Mouse (Mus musculus) cerebellum, adult 11-12 months (tissue): ENCODE measurements at regions not wholly inside any gene's neighbourhood (a gene's known extent, or its start where the extent isn't known, plus 50 kb on each side); places are given as distances from the start of the nearest gene placed in this dataset.
A peak's percentile ranks its signal among the peaks of the same experiment; 100 is the strongest.
"Not testable (repeated sequence)": the region's sequence is repeated elsewhere in the genome, so short reads cannot be mapped to it uniquely, and the experiment has no call there.

Source experiments
- DNase-seq: peaks from one replicate; pipeline ENCODE4 v3.0.0; 2022

GRCm38 (mm10) chr10:111354607-111355006, 56.1 kb downstream of the Bbs10 start:
- no peak for DNase-seq

- not testable (repeated sequence) for DNase-seq
Measured at GRCm38 (mm10) chr10:111358340-111358739, 59.9 kb downstream of the Bbs10 start.

DNA sequence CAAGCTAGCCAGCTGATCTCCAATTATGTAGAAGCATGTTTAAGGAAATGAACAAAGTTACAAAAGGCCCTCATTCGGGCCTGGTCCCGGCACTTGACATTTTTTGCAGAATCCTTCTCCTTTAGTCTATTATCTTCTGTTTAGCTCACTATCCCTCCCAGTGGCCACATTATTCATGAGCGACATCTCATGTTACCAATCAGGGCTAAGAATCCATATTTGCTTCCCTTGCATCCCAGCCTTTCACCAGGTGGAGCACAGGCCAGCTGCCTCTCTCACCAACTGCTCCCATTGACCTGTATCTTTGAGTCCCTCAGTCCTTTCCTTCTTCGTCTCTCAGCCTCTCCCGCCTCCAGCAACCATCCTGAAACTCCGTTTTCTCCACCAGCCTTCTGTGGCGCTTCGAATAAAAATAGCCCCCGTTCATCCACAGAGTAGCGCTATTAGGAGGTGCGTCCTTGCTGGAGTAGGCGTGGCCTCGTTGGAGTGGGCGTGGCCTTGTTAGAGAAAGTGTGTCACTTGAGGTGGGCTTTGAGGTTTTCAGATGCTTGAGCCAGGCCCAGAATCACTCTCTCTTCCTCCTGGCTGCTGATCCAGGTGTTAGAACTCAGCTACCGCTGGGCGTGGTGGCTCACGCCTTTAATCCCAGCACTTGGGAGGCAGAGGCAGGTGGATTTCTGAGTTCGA, 63.4 kb downstream of the Bbs10 start:
- no peak for DNase-seq

DNA sequence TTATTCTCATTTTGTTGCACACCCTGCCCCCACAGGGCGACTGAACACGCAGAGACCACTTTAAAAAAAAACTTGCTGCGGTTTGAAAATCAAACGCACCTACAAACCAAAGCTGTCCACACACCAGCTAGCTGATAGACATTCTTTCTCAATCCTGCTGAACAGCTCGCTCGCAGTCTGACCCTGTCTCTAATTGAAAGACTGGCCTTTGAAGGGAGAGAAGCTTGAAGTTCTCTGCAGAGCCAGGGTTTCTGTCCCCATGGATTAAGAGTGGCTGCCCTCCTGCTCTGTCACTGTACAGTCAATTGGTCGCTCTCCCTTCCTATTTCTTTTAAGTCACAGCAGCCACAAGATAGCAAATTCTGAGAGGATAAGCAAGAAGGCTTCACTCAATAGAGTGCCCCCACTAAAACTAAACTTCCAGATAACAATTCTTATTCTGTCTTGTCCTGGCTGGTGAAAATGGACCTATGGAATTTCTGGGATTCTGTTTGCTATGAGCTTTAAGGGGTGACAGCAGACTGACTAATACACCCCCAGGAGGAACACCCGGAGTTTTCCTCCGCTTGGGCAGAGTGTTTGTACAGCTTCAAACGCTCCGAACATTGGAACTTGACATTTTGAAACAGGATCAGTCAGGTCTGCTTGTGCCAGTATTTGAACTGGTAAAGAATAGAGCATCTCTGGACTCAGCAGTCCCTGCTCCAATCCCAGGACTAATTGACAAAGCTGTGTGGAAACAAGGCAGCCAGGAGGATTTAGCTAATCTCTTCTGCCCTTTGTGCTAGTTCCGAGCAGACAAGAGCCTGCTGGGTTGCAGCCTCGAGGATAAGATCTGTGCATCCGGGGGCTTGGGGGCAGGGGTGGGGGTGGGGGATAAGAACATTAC, 65.5 kb downstream of the Bbs10 start:
- no peak for DNase-seq

- no peak for DNase-seq
Measured at GRCm38 (mm10) chr10:111365011-111365410, 66.5 kb downstream of the Bbs10 start.

- DNase-seq = not testable (repeated sequence)
Measured at GRCm38 (mm10) chr10:111369046-111369445, 70.6 kb downstream of the Bbs10 start.

- DNase-seq = no peak
Measured at GRCm38 (mm10) chr10:111378047-111378618, 79.7 kb downstream of the Bbs10 start.

DNA sequence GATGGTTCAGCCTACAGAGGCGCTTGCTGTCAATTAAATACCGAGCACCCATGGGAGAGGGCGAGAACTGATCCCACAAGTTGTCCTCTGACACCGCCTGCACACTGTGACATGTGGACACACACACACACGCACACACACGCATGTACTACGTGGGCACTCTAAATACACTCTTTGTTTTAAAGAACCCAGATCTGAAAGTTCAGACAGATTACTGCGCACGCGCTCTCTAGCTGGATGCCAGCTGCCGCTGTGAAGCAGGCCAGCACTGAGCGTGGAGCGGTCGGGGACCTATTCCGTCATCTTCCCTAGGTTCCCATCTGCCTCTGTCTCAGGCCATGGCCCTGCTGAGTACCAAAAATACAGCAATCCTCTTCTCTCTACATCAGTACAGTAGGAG, 83.2 kb downstream of the Bbs10 start:
- DNase-seq = peak; percentile 22

DNA sequence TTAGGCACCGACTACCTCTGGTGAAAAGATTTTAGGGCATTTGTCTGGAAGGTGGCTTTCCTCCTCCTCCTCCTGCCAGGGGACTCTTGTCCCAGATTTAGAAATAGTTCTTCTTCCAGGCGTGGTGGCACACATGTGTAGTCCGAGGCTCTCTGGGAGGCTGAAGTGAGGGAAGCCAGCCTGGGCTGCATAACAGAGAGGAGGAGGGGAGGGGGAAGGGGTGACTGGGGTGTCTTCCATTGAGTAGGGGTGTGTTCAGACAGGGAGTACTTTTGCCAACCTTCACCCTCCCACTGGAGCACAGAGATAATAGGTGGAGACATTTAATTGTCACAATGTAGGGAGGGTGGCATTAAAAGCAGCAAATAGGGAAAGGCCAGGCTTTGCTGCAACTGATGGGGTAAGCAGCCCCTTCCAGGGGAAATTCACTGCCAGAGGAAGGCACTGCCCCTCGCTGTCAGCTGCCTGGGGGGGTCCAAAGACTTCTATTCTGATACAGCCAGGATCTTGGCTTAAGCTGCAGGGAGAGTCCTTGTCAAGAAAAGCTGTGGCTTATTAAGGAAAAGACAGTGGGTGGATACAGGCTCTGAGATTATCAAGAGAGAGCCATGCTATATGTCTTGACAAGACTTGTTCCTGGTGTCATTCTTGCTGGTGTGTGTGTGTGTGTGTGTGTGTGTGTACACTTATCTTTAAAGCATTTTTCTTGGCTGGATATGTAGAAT, 83.9 kb downstream of the Bbs10 start:
- DNase-seq = no peak

DNA sequence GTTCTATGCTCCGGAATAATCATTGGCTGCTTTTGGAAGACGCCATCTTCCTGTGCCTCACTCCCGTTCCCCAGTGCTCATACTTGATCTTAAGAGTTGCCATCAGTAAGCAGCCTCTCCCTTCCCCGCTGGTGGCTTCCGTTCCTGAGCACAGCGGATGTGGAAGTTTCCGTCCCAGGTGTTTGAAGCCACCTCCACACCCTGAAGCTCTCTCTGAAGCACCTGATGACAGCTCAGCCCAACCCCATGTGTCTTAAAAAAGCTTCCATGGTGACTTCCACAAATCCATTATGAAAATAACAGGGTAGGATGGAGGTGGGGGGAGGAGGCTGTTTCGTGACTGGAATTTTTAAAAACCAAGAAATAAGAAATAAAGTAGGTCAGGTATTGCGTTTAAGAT, 87.1 kb downstream of the Bbs10 start:
- no peak for DNase-seq

DNA sequence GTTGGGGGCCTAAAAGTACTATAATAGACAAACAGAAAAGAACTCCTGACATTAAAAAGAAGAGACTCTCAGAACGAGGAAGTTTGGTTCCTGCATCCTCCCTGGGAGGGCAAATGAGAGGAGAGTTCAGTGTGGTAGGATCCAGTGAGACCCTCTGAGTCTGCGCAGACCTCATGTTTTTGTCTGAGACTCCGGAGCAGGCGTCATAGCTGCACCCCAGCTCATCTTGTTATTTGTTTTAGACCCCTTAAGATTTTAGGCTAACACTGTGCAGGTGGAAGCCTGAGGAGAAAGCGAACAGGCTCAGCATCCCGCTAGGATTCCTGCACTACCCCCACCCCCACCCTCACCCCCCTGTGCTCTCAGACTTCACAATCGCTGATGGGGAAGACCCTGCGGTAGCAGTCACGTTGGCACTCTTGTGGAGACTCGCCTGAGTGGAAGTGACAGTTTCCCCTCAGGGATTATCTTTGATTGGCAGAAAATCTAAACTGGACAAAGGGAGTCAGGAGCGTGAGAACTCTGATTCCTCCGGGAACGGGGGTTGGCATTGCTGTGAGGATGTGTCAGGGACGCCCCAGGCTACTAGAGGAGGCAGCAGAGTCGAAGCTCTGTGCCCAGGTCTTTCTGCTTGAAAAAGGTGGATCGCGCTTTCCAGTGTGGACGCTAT, 85.0 kb upstream of the Nap1l1 start:
- no peak for DNase-seq

DNA sequence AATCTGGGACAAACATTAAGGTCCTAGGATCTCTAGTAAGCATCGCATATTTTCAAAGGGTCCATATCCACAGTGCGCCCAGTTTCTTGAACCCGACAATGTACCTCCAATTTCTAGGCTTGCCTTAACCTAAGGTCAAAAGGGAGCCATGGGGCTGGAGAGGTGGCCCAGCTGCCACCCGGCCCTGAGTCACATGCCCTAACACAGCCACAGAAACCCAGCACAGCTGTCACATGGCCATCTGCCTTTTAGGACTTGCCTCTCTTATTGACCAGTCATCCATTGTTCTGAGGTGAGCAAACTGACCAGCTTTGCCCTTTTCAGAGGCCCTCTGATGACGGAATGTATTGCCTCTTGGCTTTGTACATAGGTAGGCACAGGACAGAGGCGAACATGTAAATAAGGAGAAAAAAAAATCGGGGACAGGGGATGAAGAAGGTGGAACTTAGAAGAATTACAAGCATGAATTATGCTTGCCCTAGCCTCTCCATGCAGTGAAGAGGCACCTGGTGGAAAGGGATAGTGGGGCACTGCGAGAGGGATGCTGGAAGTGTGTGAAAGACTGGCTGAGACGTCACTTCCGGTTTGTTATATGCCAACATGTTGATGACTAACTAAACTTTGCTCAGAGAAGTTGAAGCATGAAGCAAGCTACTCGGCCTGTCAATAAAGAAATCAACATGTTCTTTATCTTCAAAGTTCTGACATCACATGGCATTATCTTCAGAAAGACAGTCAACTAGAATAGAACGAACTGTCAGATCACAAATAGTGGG, 84.3 kb upstream of the Nap1l1 start:
- no peak for DNase-seq

DNA sequence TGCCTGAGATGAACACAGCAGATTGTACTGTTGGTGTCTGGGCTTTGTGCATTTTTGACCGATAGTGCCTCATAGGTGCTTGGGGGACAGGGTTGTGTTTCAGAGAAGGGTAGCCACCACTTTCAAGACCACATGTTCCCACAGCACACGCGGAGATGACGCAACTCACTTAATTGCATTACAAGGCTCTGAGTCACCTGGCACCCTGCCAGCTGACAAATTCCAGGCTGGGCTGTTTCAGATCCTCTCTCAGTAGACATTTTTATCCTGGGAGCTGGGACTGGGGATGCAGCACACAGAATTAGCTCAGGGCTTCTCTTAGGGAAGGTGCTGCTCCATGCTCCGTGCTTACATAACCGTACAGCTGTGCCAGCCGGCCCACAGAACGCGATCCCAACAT, 83.1 kb upstream of the Nap1l1 start:
- DNase-seq = no peak

- DNase-seq = no peak
Measured at GRCm38 (mm10) chr10:111394421-111394820, 78.6 kb upstream of the Nap1l1 start.

DNA sequence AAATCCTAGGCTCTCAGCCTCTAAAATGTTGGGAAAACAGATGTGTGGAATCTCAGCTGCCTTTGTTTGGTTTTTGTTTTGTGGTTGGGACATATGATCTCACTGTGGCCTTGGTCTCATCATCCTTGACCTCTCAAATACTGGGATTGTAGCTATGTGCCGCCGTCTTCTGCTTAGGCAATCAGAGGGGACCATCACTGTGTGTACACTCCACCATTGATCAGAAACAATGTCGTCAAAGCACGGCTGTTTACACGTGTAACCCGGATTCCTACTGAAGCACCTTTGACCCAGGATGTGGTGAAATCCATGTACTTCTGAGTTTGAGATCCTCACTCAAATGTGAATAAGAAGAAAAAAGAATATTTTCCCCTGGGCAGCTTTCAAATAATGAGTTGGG, 68.0 kb upstream of the Nap1l1 start:
- no peak for DNase-seq

DNA sequence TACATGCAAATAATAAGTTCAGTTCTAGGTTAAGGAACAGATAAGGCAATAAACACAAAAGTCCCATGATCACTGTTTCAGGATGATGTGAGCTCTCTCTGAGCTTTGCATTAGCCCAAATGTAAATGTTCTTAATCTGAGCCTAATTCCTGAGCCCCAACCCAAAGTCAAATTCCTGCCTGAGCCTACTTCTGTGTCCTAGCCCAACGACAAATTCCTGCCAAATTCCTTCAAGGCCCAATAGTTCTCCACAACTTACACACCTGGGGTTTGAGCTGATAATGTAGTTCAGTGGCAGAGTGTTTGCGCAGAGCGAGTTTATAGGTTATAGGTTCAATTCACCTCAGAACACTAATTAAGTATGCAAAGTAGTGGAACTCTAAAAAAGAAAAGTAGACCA, 64.1 kb upstream of the Nap1l1 start:
- no peak for DNase-seq

DNA sequence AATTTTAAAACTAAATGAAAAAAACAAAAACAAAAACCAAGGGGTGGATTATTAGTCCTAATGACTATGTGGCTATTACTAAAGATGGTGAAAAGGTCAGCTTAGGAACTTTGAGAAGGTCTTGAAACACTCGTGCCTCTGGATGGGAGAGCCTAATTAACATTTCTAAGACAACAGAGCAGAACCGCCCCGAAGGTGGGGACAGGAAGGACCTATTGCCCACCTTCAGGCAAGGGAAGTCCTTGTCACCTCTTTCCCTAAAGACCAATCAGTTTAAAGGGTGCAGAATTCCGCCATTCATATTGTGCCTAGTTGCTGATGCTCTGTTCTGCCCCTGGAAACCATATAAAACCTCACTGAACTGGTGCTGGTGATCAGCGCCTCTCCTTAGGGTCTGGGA, 63.5 kb upstream of the Nap1l1 start:
- DNase-seq = no peak

GRCm38 (mm10) chr10:111410121-111410520, 62.9 kb upstream of the Nap1l1 start:
- no peak for DNase-seq

DNA sequence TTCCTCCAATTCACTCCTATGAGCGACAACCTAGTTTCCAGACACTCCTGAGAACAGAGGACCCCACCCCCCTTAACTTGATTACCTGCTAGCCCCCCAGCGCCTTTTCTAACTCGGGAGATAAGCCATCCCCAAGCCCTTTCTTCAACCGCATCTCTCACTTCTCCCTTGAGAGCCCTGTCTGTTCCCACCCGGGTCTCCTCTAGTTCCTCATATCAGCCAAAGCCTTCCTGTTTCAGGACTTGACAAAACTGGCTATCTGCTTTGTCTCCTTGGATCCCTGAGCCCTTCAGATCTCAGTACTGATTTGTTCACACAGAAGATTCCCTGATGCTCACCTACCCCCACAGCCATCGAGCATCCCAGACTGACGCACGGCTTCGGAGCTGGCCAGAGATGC, 61.5 kb upstream of the Nap1l1 start:
- DNase-seq = no peak

DNA sequence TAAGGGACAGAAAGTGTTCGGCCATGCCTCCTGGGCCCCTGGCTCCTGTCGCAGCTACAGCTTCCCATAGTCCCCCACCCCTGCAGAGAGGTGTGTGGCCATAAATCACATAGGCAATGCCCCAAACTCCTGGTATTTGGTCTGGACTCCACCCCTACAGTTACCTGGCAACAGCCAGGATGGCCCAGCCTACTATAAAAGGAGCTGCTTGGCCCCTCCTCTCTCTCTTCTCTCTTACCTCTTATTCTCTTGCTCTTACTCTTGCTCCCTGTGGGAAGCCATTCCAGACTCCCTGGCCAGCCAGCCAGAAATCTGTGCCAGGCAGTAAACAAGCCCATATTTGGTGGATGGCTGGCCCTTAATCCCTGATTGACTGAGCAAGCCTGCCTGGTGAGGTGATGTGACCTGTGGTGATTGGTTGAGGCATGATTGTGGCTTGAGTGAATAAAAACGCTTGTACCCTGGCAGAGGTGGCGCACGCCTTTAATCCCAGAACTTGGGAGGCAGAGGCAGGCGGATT, 56.4 kb upstream of the Nap1l1 start:
- no peak for DNase-seq

- DNase-seq = no peak
Measured at GRCm38 (mm10) chr10:111419375-111420194, 53.4 kb upstream of the Nap1l1 start.
